Mouse (Mus musculus): ENCODE results near the gene Cox7a2l.

- TF ChIP-seq E2F4 (IDR thresholded peaks at IDR 0.05; ENCODE audit: borderline replicate concordance, low read depth, low read length), result no peak
- TF ChIP-seq CTCF (IDR thresholded peaks at IDR 0.05 in 2 of 3, conservative IDR thresholded peaks at IDR 0.05 in 1 of 3; ENCODE audit: control insufficient read depth in 1 of 3, insufficient read depth in 1 of 3, low read depth in 2 of 3, low read length in 3 of 3, poor library complexity in 1 of 3, severe bottlenecking in 1 of 3), result no peak
- no peak for TF ChIP-seq MXI1 (IDR thresholded peaks at IDR 0.05; ENCODE audit: low read depth, low read length)
- TF ChIP-seq USF1 (IDR thresholded peaks at IDR 0.05; ENCODE audit: low read depth, low read length), result no peak
- TF ChIP-seq UBTF (IDR thresholded peaks at IDR 0.05; ENCODE audit: borderline replicate concordance, insufficient read depth, low read depth, low read length), result no peak
- no peak for TF ChIP-seq POLR2A (IDR thresholded peaks at IDR 0.05; ENCODE audit: control insufficient read depth in 1 of 2, insufficient read depth in 1 of 2, low read depth in 1 of 2, low read length in 2 of 2, poor library complexity in 1 of 2)
Observed at GRCm38 (mm10) chr17:83562153-83563010, 45.3 kb upstream of the Cox7a2l start.
